In genomic region chr2:121473301-121474179, GRCm38 (mm10) we compare ENCODE assay signal across 8 mouse cellular contexts. TPM values are rescaled to one million over a fixed set of nuclear protein-coding genes. Genes with fewer than 3 reads are reported as not detected.
A peak's percentile ranks its signal among the peaks of the same experiment; 100 is the strongest.
DNase-seq lines count a peak whose midpoint lies in the region; ATAC-seq lines count a peak whose summit lies in the region.

TSS of gene Mfap1b (minus strand) at chr2:121474067.

- ATAC-seq in megakaryocyte progenitor cell, adult 5-6 weeks (replicated peaks; ENCODE audit: poor library complexity): peak; percentile 98

- peak; percentile 95 for DNase-seq in adipocyte (ENCODE audit: low spot score)
- DNase-seq in embryo, embryonic 10 days (ENCODE audit: low spot score): peak; percentile 95
- DNase-seq in gastrocnemius, postnatal 10 days: peak; percentile 68
- DNase-seq in induced T-regulatory cell, adult 2 months (ENCODE audit: low read depth): peak; percentile 92
- peak; percentile 56 to 88 for DNase-seq in left cerebral cortex, adult 9 months (ENCODE audit: low spot score in 2 of 2)
- DNase-seq in right cerebral cortex, postnatal 14 days: peak; percentile 74
- peak; percentile 67 to 79 for DNase-seq in urinary bladder, postnatal 36 days (ENCODE audit: low spot score in 2 of 2)

RNA-seq across cellular contexts. Expression of gene Mfap1b, which starts in this region (rescaled TPM):
- total RNA-seq in gastrocnemius, postnatal 10 days (2021): 10 to 100 TPM; 23.3 to 24.8 TPM
- total RNA-seq in megakaryocyte progenitor cell, adult 5-6 weeks (2015): 34.8 and 37.2 TPM in 2 replicates
- total RNA-seq in megakaryocyte progenitor cell, adult 5-6 weeks (2017): 39.6 and 51.1 TPM in 2 replicates

Comparison
In these comparisons a context has a peak if more than half of its experiments do, and no peak if none do; other contexts are left out.
1. Peak in every context shown above with its lines: DNase-seq and ATAC-seq.